Mouse (Mus musculus): ENCODE results near the gene Pla2g4e. TPM values are rescaled to one million over a fixed set of nuclear protein-coding genes. Genes with fewer than 3 reads are reported as not detected.

The Pla2g4e gene
- total RNA-seq, 1 experiment, result 1.1 TPM

- DNase-seq (ENCODE audit: low read depth, low spot score), result no peak
- TF ChIP-seq MAFK (IDR thresholded peaks at IDR 0.05; ENCODE audit: insufficient read depth, low read depth, low read length) (no peak), HCFC1 (IDR thresholded peaks at IDR 0.05; ENCODE audit: borderline replicate concordance, insufficient read depth, low read length) (no peak), ZNF384 (IDR thresholded peaks at IDR 0.05; ENCODE audit: low read depth, low read length) (no peak), ZC3H11A (IDR thresholded peaks at IDR 0.05; ENCODE audit: borderline replicate concordance, low read depth, low read length) (no peak), CHD2 (IDR thresholded peaks at IDR 0.05; ENCODE audit: low read depth, low read length) (no peak)
- H3K4me1 ChIP-seq (ENCODE audit: control insufficient read depth in 2 of 2, insufficient read depth in 2 of 2, low read length in 2 of 2, poor library complexity in 1 of 2), result peaks cover 0 to 6% of the 10 kb centered on the region in 2 experiments; a peak in 1 of 4 replicates
- no peak overlapping the region for H3K4me3 ChIP-seq (ENCODE audit: insufficient read depth in 1 of 2, low read depth in 1 of 2, low read length in 2 of 2, poor library complexity in 1 of 2, severe bottlenecking in 1 of 2)
- no peak overlapping the region for H3K27ac ChIP-seq (ENCODE audit: insufficient read depth, low read depth, low read length, poor library complexity, severe bottlenecking)
- H3K9ac ChIP-seq (ENCODE audit: insufficient read depth, low read depth, low read length, poor library complexity, severe bottlenecking), result no peak overlapping the region
- H3K9me3 ChIP-seq (ENCODE audit: control insufficient read depth, insufficient read depth, low read depth, low read length), result no peaks in the 10 kb centered on the region
- no peaks in the 10 kb centered on the region for H3K36me3 ChIP-seq (ENCODE audit: control insufficient read depth, insufficient read depth, low read length, poor library complexity, severe bottlenecking)
- in situ Hi-C loops (cut with MboI; ENCODE audit: low sequenced_read_pairs in 2 of 2, unreplicated experiment in 2 of 2), result no loop called here
Observed at GRCm38 (mm10) chr2:120235947-120236640, 9.0 kb downstream of the Pla2g4e start.

- DNase-seq (ENCODE audit: low read depth, low spot score), result no peak
- in situ Hi-C loops (cut with MboI; ENCODE audit: low sequenced_read_pairs in 2 of 2, unreplicated experiment in 2 of 2), result no loop called here
- Histone ChIP-seq H3K9ac (ENCODE audit: insufficient read depth, low read depth, low read length, poor library complexity, severe bottlenecking) (no peak overlapping the region), H3K27ac (ENCODE audit: insufficient read depth, low read depth, low read length, poor library complexity, severe bottlenecking) (no peak overlapping the region), H3K9me3 (ENCODE audit: control insufficient read depth, insufficient read depth, low read depth, low read length) (no peaks in the 10 kb centered on the region), H3K36me3 (ENCODE audit: control insufficient read depth, insufficient read depth, low read length, poor library complexity, severe bottlenecking) (no peaks in the 10 kb centered on the region), H3K4me1 (ENCODE audit: control insufficient read depth in 2 of 2, insufficient read depth in 2 of 2, low read length in 2 of 2, poor library complexity in 1 of 2) (peaks cover 0 to 6% of the 10 kb centered on the region in 2 experiments; a peak in 1 of 4 replicates), H3K4me3 (ENCODE audit: insufficient read depth in 1 of 2, low read depth in 1 of 2, low read length in 2 of 2, poor library complexity in 1 of 2, severe bottlenecking in 1 of 2) (no peak overlapping the region)
- TF ChIP-seq MAFK (IDR thresholded peaks at IDR 0.05; ENCODE audit: insufficient read depth, low read depth, low read length) (no peak), ZC3H11A (IDR thresholded peaks at IDR 0.05; ENCODE audit: borderline replicate concordance, low read depth, low read length) (no peak), ZNF384 (IDR thresholded peaks at IDR 0.05; ENCODE audit: low read depth, low read length) (no peak), CHD2 (IDR thresholded peaks at IDR 0.05; ENCODE audit: low read depth, low read length) (no peak), HCFC1 (IDR thresholded peaks at IDR 0.05; ENCODE audit: borderline replicate concordance, insufficient read depth, low read length) (no peak)
Observed at GRCm38 (mm10) chr2:120235381-120235780, 9.8 kb downstream of the Pla2g4e start.

GRCm38 (mm10) chr2:120231642-120232041 is 13.5 kb downstream of the Pla2g4e start:
- H3K36me3 ChIP-seq (ENCODE audit: control insufficient read depth, insufficient read depth, low read length, poor library complexity, severe bottlenecking), result no peaks in the 10 kb centered on the region
- no peak overlapping the region for H3K27ac ChIP-seq (ENCODE audit: insufficient read depth, low read depth, low read length, poor library complexity, severe bottlenecking)
- H3K4me1 ChIP-seq (ENCODE audit: control insufficient read depth in 2 of 2, insufficient read depth in 2 of 2, low read length in 2 of 2, poor library complexity in 1 of 2), result no peaks in the 10 kb centered on the region; a peak in 1 of 4 replicates
- H3K4me3 ChIP-seq (ENCODE audit: insufficient read depth in 1 of 2, low read depth in 1 of 2, low read length in 2 of 2, poor library complexity in 1 of 2, severe bottlenecking in 1 of 2), result no peak overlapping the region
- H3K9ac ChIP-seq (ENCODE audit: insufficient read depth, low read depth, low read length, poor library complexity, severe bottlenecking), result no peak overlapping the region
- in situ Hi-C loops (cut with MboI; ENCODE audit: low sequenced_read_pairs in 2 of 2, unreplicated experiment in 2 of 2), result no loop called here
- no peak for DNase-seq (ENCODE audit: low read depth, low spot score)
- TF ChIP-seq ZNF384 (IDR thresholded peaks at IDR 0.05; ENCODE audit: low read depth, low read length), result no peak
- TF ChIP-seq ZC3H11A (IDR thresholded peaks at IDR 0.05; ENCODE audit: borderline replicate concordance, low read depth, low read length), result no peak
- TF ChIP-seq HCFC1 (IDR thresholded peaks at IDR 0.05; ENCODE audit: borderline replicate concordance, insufficient read depth, low read length), result no peak
- TF ChIP-seq CHD2 (IDR thresholded peaks at IDR 0.05; ENCODE audit: low read depth, low read length), result no peak
- no peak for TF ChIP-seq MAFK (IDR thresholded peaks at IDR 0.05; ENCODE audit: insufficient read depth, low read depth, low read length)
- H3K9me3 ChIP-seq (ENCODE audit: control insufficient read depth, insufficient read depth, low read depth, low read length), result no peaks in the 10 kb centered on the region

- H3K36me3 ChIP-seq (ENCODE audit: control insufficient read depth, insufficient read depth, low read length, poor library complexity, severe bottlenecking), result no peaks in the 10 kb centered on the region
- no peak overlapping the region for H3K9ac ChIP-seq (ENCODE audit: insufficient read depth, low read depth, low read length, poor library complexity, severe bottlenecking)
- in situ Hi-C loops (cut with MboI; ENCODE audit: low sequenced_read_pairs in 2 of 2, unreplicated experiment in 2 of 2), result no loop called here
- TF ChIP-seq CHD2 (IDR thresholded peaks at IDR 0.05; ENCODE audit: low read depth, low read length) (no peak), HCFC1 (IDR thresholded peaks at IDR 0.05; ENCODE audit: borderline replicate concordance, insufficient read depth, low read length) (no peak), MAFK (IDR thresholded peaks at IDR 0.05; ENCODE audit: insufficient read depth, low read depth, low read length) (no peak), ZNF384 (IDR thresholded peaks at IDR 0.05; ENCODE audit: low read depth, low read length) (no peak), ZC3H11A (IDR thresholded peaks at IDR 0.05; ENCODE audit: borderline replicate concordance, low read depth, low read length) (no peak)
- H3K4me1 ChIP-seq (ENCODE audit: control insufficient read depth in 2 of 2, insufficient read depth in 2 of 2, low read length in 2 of 2, poor library complexity in 1 of 2), result no peaks in the 10 kb centered on the region
- no peak overlapping the region for H3K4me3 ChIP-seq (ENCODE audit: insufficient read depth in 1 of 2, low read depth in 1 of 2, low read length in 2 of 2, poor library complexity in 1 of 2, severe bottlenecking in 1 of 2)
- DNase-seq (ENCODE audit: low read depth, low spot score), result no peak
- no peak overlapping the region for H3K27ac ChIP-seq (ENCODE audit: insufficient read depth, low read depth, low read length, poor library complexity, severe bottlenecking)
- H3K9me3 ChIP-seq (ENCODE audit: control insufficient read depth, insufficient read depth, low read depth, low read length), result no peaks in the 10 kb centered on the region
Observed at GRCm38 (mm10) chr2:120214600-120214999, 30.5 kb downstream of the Pla2g4e start.
